Mouse (Mus musculus) G1E (cell line): ENCODE data around the gene Yae1d1.

ENCODE experiments used
- CTCF ChIP-seq: IDR thresholded peaks from 2 replicates; pipeline ENCODE4 v1.5.1; 2012; ENCODE audit warnings: low read depth, low read length, inconsistent platforms, mixed read lengths
- GATA1 ChIP-seq: IDR thresholded peaks from 2 replicates; pipeline ENCODE4 v1.6.1; 2012; ENCODE audit warnings: borderline replicate concordance, low read length, inconsistent platforms, mixed read lengths
- GATA2 ChIP-seq: IDR thresholded peaks from 2 replicates; pipeline ENCODE4 v1.6.1; 2012; ENCODE audit warnings: low read depth, low read length, inconsistent platforms, borderline replicate concordance

- no peak for TF ChIP-seq GATA1
- no peak for TF ChIP-seq CTCF
- TF ChIP-seq GATA2 = no peak
These were observed 16.1 kb downstream of the Yae1d1 start for GRCm38 (mm10) chr13:17976854-17977739.
